Mouse (Mus musculus) limb, embryonic 11.5 days (tissue): Measurements from ENCODE around the gene Styxl1. TPM values are rescaled to one million over a fixed set of nuclear protein-coding genes. Genes with fewer than 3 reads are reported as not detected.

Experiments used
- ATAC-seq: fragments of 200-750 bp; cut with Nextera tagmentation; 2 replicates; pipeline ENCODE4 v1.8.0; 2017; ENCODE audit warnings: low read depth; ENCODE audit not compliant: insufficient number of reproducible peaks, low FRiP score, low TSS enrichment
- DNase-seq: peaks from one replicate; pipeline ENCODE4 v3.0.0-alpha.2; 2015; ENCODE audit warnings: low spot score
- H3K27ac ChIP-seq: fragments of 300-500 bp; sonication (generic); replicated peaks from 2 replicates; pipeline ENCODE4 v1.5.1; 2014; ENCODE audit warnings: low read depth, mild to moderate bottlenecking, low read length
- H3K27me3 ChIP-seq: fragments of 300-500 bp; sonication (generic); 2 replicates; pipeline ENCODE4 v1.6.1; 2014; ENCODE audit warnings: mild to moderate bottlenecking, low read length, mixed read lengths; ENCODE audit not compliant: control insufficient read depth, insufficient read depth
- H3K36me3 ChIP-seq: fragments of 300-500 bp; sonication (generic); 2 replicates; pipeline ENCODE4 v1.6.1; 2014; ENCODE audit warnings: mild to moderate bottlenecking, low read length, moderate library complexity, mixed read lengths; ENCODE audit not compliant: control insufficient read depth, insufficient read depth
- H3K4me1 ChIP-seq: fragments of 300-500 bp; sonication (generic); 2 replicates; pipeline ENCODE4 v1.6.1; 2014; ENCODE audit warnings: low read length, mixed read lengths; ENCODE audit not compliant: control insufficient read depth, insufficient read depth
- H3K4me2 ChIP-seq: fragments of 300-500 bp; sonication (generic); 2 replicates; pipeline ENCODE4 v1.6.1; 2014; ENCODE audit warnings: low read depth, mild to moderate bottlenecking, moderate library complexity; ENCODE audit not compliant: severe bottlenecking
- H3K4me3 ChIP-seq: fragments of 300-500 bp; sonication (generic); 2 replicates; pipeline ENCODE4 v1.5.1; 2014; ENCODE audit warnings: low read depth, low read length
- H3K9ac ChIP-seq: fragments of 300-500 bp; sonication (generic); 2 replicates; pipeline ENCODE4 v1.6.1; 2014; ENCODE audit warnings: mild to moderate bottlenecking, low read length
- H3K9me3 ChIP-seq: fragments of 300-500 bp; sonication (generic); 2 replicates; pipeline ENCODE4 v1.6.1; 2016; ENCODE audit warnings: low read length; ENCODE audit not compliant: control insufficient read depth
- WGBS: fragments of 180-500 bp; shearing (Covaris S2); extraction: QIAGEN DNeasy Blood & Tissue Kit; methylation state at CpG from one replicate; pipeline ENCODE4 v1.1.7; 2014; 5-methylcytosine and 5-hydroxymethylcytosine counted together
- polyA plus RNA-seq: library from polyadenylated mRNA; unstranded; fragments of >200 nt; fragmentation: Nextera tagmentation; extraction: Ambion mirVana; gene quantifications from 2 replicates; pipeline ENCODE4 v1.2.1, GENCODE M21; 2014

Styxl1 gene
- polyA plus RNA-seq, 1 experiment from 2014 or later: not detected

DNA sequence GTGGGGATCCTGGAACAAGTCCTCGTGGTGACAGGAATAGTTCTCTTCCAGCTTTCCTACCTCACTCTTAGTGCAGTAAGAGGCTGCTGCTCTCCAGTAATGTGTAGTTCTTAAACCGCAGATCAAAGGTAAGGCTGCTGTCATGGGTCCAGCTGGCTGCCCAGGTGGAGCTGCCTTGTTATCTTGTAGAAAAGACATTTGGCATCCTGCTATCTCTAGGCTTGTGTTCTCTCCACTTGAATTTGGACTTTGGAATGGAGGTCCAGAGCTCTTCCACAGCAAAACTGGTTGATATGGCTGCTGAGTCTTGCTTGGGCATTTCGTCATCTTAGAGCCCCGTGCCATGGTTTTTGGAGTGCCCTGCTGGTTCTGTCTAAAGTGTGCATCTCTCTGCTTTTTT, 4.7 kb upstream of the Styxl1 start:
- no peak overlapping the region for H3K4me3 ChIP-seq
- H3K4me1 ChIP-seq: no peaks in the 10 kb centered on the region; the same call in 1 of the 2 replicates
- H3K27me3 ChIP-seq: no peaks in the 10 kb centered on the region
- no peak overlapping the region for H3K27ac ChIP-seq
- H3K4me2 ChIP-seq: no peak overlapping the region
- DNase-seq (no peak), ATAC-seq (no peak)
- H3K9ac ChIP-seq: no peak overlapping the region
- no peaks in the 10 kb centered on the region for H3K9me3 ChIP-seq
- WGBS: 92% methylated on average over 4 of the region's 4 CpGs
- H3K36me3 ChIP-seq: peaks cover 34% of the 10 kb centered on the region

DNA sequence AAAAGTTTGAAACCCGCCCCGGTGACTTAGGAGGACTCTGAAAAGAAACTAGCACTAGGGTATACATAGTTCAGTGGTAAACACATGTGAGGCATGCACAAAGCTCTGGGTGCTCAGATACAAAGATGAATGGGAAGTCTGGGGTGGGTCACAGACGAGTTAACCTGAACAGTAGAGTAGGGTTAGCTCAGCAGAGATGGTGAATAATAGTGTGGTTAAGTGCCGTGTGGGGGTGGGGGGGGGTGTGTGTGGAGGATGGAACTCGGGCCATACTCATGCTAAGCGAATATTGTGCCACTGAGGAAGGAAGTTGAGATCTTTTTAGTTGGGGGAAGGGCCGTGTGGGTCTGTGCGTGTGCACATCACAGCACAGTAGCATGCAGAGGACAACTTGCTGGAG, 2.1 kb upstream of the Styxl1 start:
- Histone ChIP-seq H3K4me1 (peaks cover 6% of the 10 kb centered on the region; the same call in 1 of the 2 replicates), H3K9ac (no peak overlapping the region), H3K27me3 (no peaks in the 10 kb centered on the region), H3K36me3 (peaks cover 17% of the 10 kb centered on the region), H3K27ac (no peak overlapping the region), H3K4me3 (no peak overlapping the region), H3K9me3 (no peaks in the 10 kb centered on the region), H3K4me2 (no peak overlapping the region)
- ATAC-seq (no peak), DNase-seq (no peak)
- 91% methylated on average over 8 of the region's 8 CpGs for WGBS

DNA sequence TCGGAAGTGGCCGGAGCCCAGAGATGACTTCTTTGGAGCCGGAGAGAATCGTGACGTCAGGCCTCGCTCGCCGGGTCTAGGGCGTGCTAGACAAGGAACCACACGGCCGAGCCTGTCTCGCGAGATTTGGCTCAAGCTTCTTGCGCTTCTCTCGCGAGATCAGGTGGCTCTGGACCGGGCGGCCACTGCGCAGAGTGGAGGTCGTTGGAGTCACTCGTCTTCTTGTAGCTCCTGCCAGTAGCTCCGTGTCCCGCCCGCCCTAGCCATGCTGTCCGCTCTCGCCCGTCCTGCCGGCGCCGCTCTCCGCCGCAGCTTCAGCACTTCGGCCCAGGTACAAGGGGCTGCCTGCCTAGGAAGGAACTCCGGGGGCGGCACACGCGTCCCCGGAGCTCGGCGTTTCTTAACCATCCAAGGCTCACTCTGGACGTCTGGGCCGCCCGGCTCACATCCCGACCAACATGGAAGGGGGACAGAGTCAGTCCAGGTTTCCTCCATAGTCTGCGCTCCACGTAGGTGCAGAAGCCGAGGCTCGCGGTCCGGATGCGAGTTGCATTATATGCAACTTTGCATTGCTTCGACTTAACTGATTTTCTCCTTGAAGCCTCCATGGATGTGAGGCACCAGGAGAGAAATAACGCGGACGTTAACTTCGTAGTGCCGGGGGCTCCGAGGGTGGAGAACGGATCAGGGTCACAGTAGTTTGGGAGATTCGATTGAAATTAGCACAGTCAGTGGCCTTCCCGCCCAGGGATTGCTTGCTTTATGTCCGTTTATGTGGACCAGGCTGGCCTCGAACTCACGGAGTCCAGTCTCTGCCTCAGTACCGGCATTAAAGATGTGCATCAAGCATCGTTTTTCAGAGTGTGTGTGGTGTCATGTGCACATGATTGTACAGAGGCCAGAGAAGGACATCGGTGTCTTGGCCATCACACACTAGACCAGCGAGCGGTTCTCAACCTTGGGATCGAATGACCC, 573 bp upstream of the Styxl1 start, which contains the start of gene Mdh2:
TSS of gene Mdh2 (plus strand) at position 10 of the 975 bp plus-strand sequence.
- 1% methylated on average over 70 of the region's 70 CpGs for WGBS
- H3K9ac ChIP-seq: peak within 1 kb of the TSS; percentile 88

DNA sequence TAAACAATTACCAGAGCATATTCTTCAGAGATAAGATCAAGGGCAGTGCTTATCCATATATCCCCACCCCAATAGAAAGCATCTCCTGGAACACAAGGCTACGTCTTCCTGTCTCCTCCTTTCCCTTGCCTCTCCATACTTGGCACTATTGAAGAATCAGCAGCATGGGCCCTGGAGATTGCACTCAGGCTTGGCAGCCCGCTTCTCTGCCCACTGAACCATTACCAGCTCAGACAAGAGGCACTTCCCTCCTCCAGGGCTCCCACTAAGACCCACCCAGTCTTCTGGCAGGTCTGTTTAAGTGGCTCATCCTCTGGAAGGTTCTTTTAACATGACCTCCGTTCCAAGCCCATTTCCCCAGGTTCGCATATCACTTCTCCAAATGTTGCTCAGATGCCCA, 1.6 kb downstream of the Styxl1 start:
- Histone ChIP-seq H3K4me1 (peaks cover 6% of the 10 kb centered on the region; the same call in 1 of the 2 replicates), H3K4me3 (no peak overlapping the region), H3K4me2 (no peak overlapping the region), H3K9ac (no peak overlapping the region), H3K9me3 (no peaks in the 10 kb centered on the region), H3K36me3 (peaks cover under 1% of the 10 kb centered on the region; the same call in 1 of the 2 replicates), H3K27ac (no peak overlapping the region), H3K27me3 (no peaks in the 10 kb centered on the region)
- no peak for ATAC-seq
- 85% methylated on average over 4 of the region's 4 CpGs for WGBS
- no peak for DNase-seq

More for the DNA sequence above, 573 bp upstream of the Styxl1 start, which contains the start of gene Mdh2:
- no peaks in the 10 kb centered on the region for H3K9me3 ChIP-seq
- peaks cover 6% of the 10 kb centered on the region; the same call in 1 of the 2 replicates for H3K4me1 ChIP-seq
- DNase-seq (peak; percentile 100), ATAC-seq (peak; percentile 97)
- H3K4me2 ChIP-seq: peak within 1 kb of the TSS; percentile 82
- H3K27ac ChIP-seq: peak within 1 kb of the TSS; percentile 74; the same call in 1 of the 2 replicates
- peak within 1 kb of the TSS; percentile 83 for H3K4me3 ChIP-seq
- peaks cover 10% of the 10 kb centered on the region for H3K36me3 ChIP-seq
- no peaks in the 10 kb centered on the region for H3K27me3 ChIP-seq

DNA sequence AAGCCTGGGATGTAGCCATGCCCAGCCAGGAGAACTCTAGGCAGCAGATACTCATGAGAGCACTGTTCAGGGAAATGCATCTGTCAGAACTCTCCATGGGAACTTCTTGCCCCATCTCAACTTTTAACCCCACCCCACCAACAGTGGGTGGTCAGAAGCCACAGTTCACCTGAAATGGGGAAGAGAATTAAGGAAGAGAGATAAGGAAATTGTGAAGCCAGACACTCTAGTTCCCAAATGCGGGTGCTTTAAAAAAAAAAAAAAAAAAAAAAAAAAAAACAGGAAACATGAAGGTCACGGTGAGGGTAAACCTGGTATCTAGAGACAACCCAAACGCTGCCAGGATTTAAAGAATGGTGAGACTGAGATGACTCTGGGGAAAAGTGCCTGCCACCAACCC, 5.7 kb downstream of the Styxl1 start:
- H3K9me3 ChIP-seq: no peaks in the 10 kb centered on the region
- no peaks in the 10 kb centered on the region for H3K36me3 ChIP-seq
- H3K4me3 ChIP-seq: no peak overlapping the region
- no peak for ATAC-seq
- no peaks in the 10 kb centered on the region for H3K27me3 ChIP-seq
- WGBS: 63% methylated on average over 3 of the region's 3 CpGs
- peaks cover 3% of the 10 kb centered on the region; the same call in 1 of the 2 replicates for H3K4me1 ChIP-seq
- no peak for DNase-seq
- H3K27ac ChIP-seq: no peak overlapping the region
- H3K4me2 ChIP-seq: no peak overlapping the region
- no peak overlapping the region for H3K9ac ChIP-seq

GRCm38 (mm10) chr5:135764971-135765370, 13.2 kb downstream of the Styxl1 start:
- Histone ChIP-seq H3K4me1 (no peaks in the 10 kb centered on the region), H3K9me3 (no peaks in the 10 kb centered on the region), H3K27me3 (no peaks in the 10 kb centered on the region), H3K27ac (no peak overlapping the region), H3K4me3 (no peak overlapping the region), H3K36me3 (no peaks in the 10 kb centered on the region), H3K9ac (no peak overlapping the region), H3K4me2 (no peak overlapping the region)
- WGBS: 51% methylated on average over 3 of the region's 3 CpGs
- ATAC-seq (no peak), DNase-seq (no peak)

DNA sequence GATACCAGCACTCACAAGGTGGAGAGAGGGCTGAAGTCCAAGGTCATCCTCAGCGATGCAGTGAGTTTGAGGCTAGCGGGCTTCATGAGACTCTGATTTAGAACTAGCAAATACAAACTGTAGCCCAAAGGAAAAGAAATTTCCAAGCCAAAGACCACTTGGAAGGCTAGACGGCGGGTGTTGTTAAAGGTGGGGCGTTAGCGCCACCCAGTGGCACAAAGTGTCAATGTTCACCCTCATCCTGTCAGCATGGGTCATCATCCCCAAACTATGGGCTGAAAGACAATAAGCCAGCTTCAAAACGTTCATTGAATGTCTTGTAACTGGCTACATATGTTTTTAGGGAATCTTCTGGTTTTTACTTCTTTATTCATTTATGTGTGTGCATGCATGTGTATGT, 14.7 kb downstream of the Styxl1 start:
- Histone ChIP-seq H3K27me3 (no peaks in the 10 kb centered on the region), H3K4me3 (no peak overlapping the region), H3K27ac (no peak overlapping the region), H3K36me3 (no peaks in the 10 kb centered on the region), H3K9ac (no peak overlapping the region), H3K9me3 (no peaks in the 10 kb centered on the region), H3K4me2 (no peak overlapping the region), H3K4me1 (no peaks in the 10 kb centered on the region)
- DNase-seq (peak; percentile 86), ATAC-seq (no peak)
- WGBS: 5% methylated on average over 7 of the region's 7 CpGs

DNA sequence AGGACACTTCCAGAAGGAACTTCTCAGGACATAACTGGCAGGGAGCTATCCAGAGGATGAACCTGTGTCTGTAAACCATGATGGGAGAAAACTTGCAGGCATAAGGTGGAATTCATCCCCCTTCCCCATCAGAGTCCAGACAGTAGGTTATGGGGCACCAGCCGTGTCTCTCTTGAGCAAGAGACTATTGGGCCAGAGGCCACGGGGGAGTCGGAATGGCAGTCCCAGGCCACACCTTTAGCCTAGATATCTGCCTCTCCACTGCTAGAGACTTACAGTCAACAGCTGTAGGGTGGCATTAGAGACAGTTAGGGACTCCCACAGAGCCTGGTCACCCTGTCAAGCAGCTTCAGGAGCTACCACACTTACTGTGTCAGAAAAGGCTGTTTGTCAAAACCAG, 16.3 kb downstream of the Styxl1 start:
- H3K27ac ChIP-seq: no peak overlapping the region
- H3K9me3 ChIP-seq: no peaks in the 10 kb centered on the region
- H3K9ac ChIP-seq: no peak overlapping the region
- no peaks in the 10 kb centered on the region for H3K36me3 ChIP-seq
- no peak overlapping the region for H3K4me3 ChIP-seq
- no peaks in the 10 kb centered on the region for H3K4me1 ChIP-seq
- no peak for DNase-seq
- 77% methylated on average over 3 of the region's 3 CpGs for WGBS
- no peaks in the 10 kb centered on the region for H3K27me3 ChIP-seq
- H3K4me2 ChIP-seq: no peak overlapping the region
- no peak for ATAC-seq
